Mouse (Mus musculus) small intestine, adult 2 months (tissue): Measurements from ENCODE around the gene Cyth3. TPM values are rescaled to one million over a fixed set of nuclear protein-coding genes. Genes with fewer than 3 reads are reported as not detected.
A peak's percentile ranks its signal among the peaks of the same experiment; 100 is the strongest.

Experiments used
- H3K27ac ChIP-seq: fragments of 200-500 bp; 2 replicates; pipeline ENCODE4 v1.5.1; 2012; ENCODE audit warnings: low read depth, low read length, control low read depth, inconsistent platforms; ENCODE audit not compliant: insufficient read depth
- H3K27me3 ChIP-seq: fragments of 200-500 bp; 2 replicates; pipeline ENCODE4 v1.6.1; 2012; ENCODE audit warnings: mild to moderate bottlenecking, moderate library complexity, low read length, inconsistent platforms; ENCODE audit not compliant: control insufficient read depth, insufficient read depth
- H3K36me3 ChIP-seq: fragments of 200-500 bp; 2 replicates; pipeline ENCODE4 v1.6.1; 2012; ENCODE audit warnings: mild to moderate bottlenecking, low read length, control low read depth, inconsistent platforms; ENCODE audit not compliant: control insufficient read depth, insufficient read depth
- H3K4me1 ChIP-seq: fragments of 200-500 bp; 2 replicates; pipeline ENCODE4 v1.6.1; 2012; ENCODE audit warnings: low read length, inconsistent platforms, mixed read lengths; ENCODE audit not compliant: control insufficient read depth, insufficient read depth, insufficient read length
- H3K4me3 ChIP-seq: fragments of 200-500 bp; 2 replicates; pipeline ENCODE4 v1.5.1; 2012; ENCODE audit warnings: low read depth, mild to moderate bottlenecking, control low read depth, inconsistent platforms, low read length, moderate library complexity
- CTCF ChIP-seq: fragments of 200-500 bp; IDR thresholded peaks from 2 replicates; pipeline ENCODE4 v1.5.1; 2012; ENCODE audit warnings: low read depth, mild to moderate bottlenecking, control low read depth, inconsistent platforms, low read length, moderate library complexity, mixed read lengths; ENCODE audit not compliant: insufficient replicate concordance, insufficient read length; ENCODE audit errors: extremely low read depth
- POLR2A ChIP-seq: fragments of 200-500 bp; IDR thresholded peaks from 2 replicates; pipeline ENCODE4 v1.6.1; 2012; ENCODE audit warnings: low read depth, mild to moderate bottlenecking, control low read depth, inconsistent platforms, low read length, moderate library complexity
- WGBS: fragments of 180-500 bp; shearing (Covaris S2); methylation state at CpG from one replicate; pipeline ENCODE4 v1.1.7; 2018; 5-methylcytosine and 5-hydroxymethylcytosine counted together
- polyA plus RNA-seq: library from polyadenylated mRNA; depleted of rRNA; stranded (reverse); fragments of >200 nt; gene quantifications from 2 replicates; pipeline ENCODE4 v1.2.3, GENCODE M21; 2012

The Cyth3 gene
- polyA plus RNA-seq, 1 experiment = 10.3 TPM

- Histone ChIP-seq H3K36me3 (no peaks in the 10 kb centered on the region), H3K27me3 (no peaks in the 10 kb centered on the region), H3K27ac (no peak overlapping the region), H3K4me1 (no peaks in the 10 kb centered on the region), H3K4me3 (no peak overlapping the region)
- 91% methylated on average over 4 of the region's 4 CpGs for WGBS
- TF ChIP-seq POLR2A = no peak
- no peak for TF ChIP-seq CTCF
These were observed 6.1 kb upstream of the Cyth3 start for GRCm38 (mm10) chr5:143616116-143616515.

DNA sequence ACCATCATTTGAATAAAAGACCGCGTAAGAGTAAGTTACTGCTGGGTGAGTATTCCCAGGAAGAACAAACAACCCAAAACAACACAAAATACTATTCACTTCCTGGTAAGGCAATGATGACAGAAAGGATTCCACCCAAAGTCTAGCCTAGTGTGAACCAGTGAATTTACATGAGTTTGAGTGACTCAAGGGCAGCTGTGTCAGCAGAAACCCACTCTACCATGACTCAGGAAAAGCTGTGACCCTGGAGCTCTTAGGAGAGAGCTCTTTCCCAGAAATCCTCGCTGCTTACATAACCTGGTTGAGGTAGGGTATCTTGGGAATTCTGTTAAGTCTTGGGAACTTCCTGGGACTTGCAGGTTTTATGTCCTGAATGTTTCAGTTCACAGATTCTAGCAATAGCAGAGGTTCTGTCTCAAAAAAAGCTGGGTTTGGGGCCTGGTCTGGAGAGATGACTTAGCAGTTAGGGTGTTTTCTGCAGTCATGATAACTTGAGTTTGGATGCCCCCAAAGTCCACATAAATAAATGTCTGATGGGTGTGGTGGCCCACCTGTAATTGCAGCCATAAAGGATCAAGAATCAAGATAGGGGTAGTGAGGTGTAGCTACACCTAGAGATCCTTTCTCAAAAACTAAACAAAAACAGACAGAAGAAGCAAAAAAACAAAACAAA is 5.5 kb upstream of the Cyth3 start:
- WGBS = 92% methylated on average over 3 of the region's 3 CpGs
- H3K36me3 ChIP-seq = no peaks in the 10 kb centered on the region

GRCm38 (mm10) chr5:143617487-143618209 is 4.6 kb upstream of the Cyth3 start:
- no peaks in the 10 kb centered on the region for H3K27me3 ChIP-seq
- 73% methylated on average over 10 of the region's 10 CpGs for WGBS
- no peak overlapping the region for H3K27ac ChIP-seq

More for the DNA sequence above, 5.5 kb upstream of the Cyth3 start:
- Histone ChIP-seq H3K4me1 (no peaks in the 10 kb centered on the region; the same call in 1 of the 2 replicates), H3K4me3 (no peak overlapping the region), H3K27me3 (no peaks in the 10 kb centered on the region), H3K27ac (no peak overlapping the region)
- TF ChIP-seq POLR2A (no peak), CTCF (no peak)

DNA sequence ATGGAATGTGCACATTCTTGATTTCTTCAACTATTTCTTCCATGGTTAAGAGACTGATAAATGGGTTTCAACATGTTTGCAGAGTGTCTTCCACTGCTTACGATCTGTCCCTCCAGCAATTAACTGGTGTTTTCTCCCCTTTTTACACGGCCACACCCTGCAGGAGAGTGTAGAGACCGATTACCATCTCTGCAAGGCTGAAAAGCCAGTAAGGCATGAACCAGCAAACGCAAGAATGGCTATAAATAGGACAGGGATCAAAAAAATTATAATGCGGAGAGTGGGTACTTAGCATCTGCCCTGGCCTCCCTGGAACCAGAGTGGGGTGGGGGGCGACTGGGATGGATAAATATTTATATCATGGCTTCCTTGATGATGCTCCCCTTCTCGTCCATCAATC is 3.7 kb upstream of the Cyth3 start:
- Histone ChIP-seq H3K27me3 (no peaks in the 10 kb centered on the region), H3K27ac (no peak overlapping the region), H3K4me1 (peaks cover 3% of the 10 kb centered on the region), H3K4me3 (no peak overlapping the region), H3K36me3 (no peaks in the 10 kb centered on the region)
- 50% methylated on average over 7 of the region's 7 CpGs for WGBS
- TF ChIP-seq CTCF (no peak), POLR2A (no peak)

More at GRCm38 (mm10) chr5:143617487-143618209, 4.6 kb upstream of the Cyth3 start:
- TF ChIP-seq CTCF = no peak
- no peak for TF ChIP-seq POLR2A
- H3K4me1 ChIP-seq = peaks cover under 1% of the 10 kb centered on the region
- H3K4me3 ChIP-seq = no peak overlapping the region
- H3K36me3 ChIP-seq = no peaks in the 10 kb centered on the region

DNA sequence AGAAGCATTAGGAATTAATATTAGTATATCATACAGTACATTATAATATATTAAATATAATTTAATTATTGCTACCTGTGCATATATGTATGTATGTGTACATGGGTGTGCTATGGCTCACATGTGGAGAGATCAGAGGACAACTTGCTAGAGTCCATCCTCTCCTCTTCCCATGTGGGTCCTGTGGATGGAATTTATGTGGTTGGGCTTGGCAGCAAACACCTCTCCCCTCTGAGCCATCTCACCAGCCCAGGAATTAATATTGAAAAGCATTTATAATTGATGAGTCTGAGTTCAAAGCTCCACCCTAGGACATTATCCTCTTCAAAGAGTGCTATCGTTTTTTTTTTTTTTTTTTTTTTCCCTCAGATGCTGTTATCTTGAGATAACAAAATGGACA is 2.1 kb upstream of the Cyth3 start:
- 13% methylated on average over 1 of the region's 1 CpGs for WGBS
- H3K4me1 ChIP-seq = peaks cover 3% of the 10 kb centered on the region
- H3K36me3 ChIP-seq = no peaks in the 10 kb centered on the region
- no peak overlapping the region for H3K27ac ChIP-seq
- no peak overlapping the region for H3K4me3 ChIP-seq
- no peak for TF ChIP-seq CTCF
- no peak for TF ChIP-seq POLR2A
- no peaks in the 10 kb centered on the region for H3K27me3 ChIP-seq

DNA sequence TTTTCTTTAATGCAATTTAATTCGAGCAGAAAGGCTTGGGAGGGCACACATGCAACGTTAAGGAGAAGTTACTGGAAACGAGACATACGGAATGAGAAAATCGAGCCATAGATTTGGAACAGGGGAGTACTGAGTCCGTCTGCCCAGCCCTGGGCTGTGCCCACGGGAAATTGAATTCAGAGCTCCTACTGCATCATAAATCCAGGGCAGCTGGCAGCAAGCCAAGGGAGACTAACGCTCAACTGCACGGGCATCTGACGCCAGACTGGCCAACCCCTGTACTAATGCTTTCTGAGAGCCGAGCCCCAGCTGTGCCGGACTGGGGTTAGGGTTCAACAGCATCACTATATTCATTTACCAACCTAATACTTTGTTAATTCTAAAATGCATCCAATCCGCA is 1.3 kb upstream of the Cyth3 start:
- Histone ChIP-seq H3K4me1 (peaks cover 5% of the 10 kb centered on the region), H3K27me3 (no peaks in the 10 kb centered on the region), H3K4me3 (no peak overlapping the region), H3K27ac (no peak overlapping the region), H3K36me3 (no peaks in the 10 kb centered on the region)
- TF ChIP-seq CTCF = no peak
- TF ChIP-seq POLR2A = no peak
- 21% methylated on average over 13 of the region's 13 CpGs for WGBS

GRCm38 (mm10) chr5:143622623-143623150 is 440 bp downstream of the Cyth3 start:
- Histone ChIP-seq H3K4me1 (peaks cover 5% of the 10 kb centered on the region), H3K27me3 (no peaks in the 10 kb centered on the region), H3K4me3 (peak overlapping the region; percentile 95), H3K27ac (peak overlapping the region; percentile 57), H3K36me3 (no peaks in the 10 kb centered on the region)
- WGBS = 1% methylated on average over 43 of the region's 48 CpGs
- no peak for TF ChIP-seq POLR2A
